Comparison of ENCODE assay signal across 8 mouse cellular contexts in the genomic region with DNA sequence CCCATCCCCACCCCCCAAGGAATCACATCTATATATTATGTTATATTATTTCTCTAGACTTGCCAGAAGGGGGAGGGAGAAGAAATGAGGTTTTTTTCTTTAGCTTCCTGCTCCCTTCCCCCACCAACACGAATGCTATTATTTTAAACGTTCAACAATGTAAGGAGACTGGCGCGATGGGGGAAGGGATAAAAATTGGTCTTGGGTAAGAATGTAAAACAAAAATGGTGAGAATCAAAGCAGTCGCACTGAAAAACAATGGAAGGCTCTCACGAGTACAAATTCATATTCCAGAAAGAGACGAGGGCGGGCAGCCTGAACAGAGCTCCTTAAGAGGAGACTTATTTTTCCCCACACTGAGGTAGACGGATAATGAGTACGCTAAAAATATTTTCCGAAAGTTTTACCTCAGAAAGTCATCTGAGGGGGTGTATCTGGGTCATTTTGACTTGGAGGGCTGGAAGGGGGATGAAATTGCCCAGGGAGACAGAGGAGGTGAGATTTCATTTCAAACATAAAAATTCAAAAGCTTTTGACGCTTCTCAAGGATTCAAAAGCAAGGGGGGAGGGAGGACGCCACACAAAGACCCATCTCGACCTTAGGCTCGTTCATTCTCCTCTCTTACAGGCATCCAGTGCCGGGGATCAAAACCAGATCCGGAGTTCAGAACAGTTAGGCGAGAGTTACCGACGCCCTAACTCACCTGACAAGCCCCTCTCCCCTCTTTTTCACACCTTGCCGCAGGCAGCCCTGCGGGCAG. TPM values are rescaled to one million over a fixed set of nuclear protein-coding genes. Genes with fewer than 3 reads are reported as not detected.
DNase-seq lines count a peak whose midpoint lies in the region; ATAC-seq lines count a peak whose summit lies in the region.

No protein-coding gene starts in this region.

- peak; percentile 41 to 59 for DNase-seq in right cerebral cortex, postnatal 10 days (ENCODE audit: low spot score in 2 of 2)
- DNase-seq in right cerebral cortex, adult 18-20 months: no peak
- peak; percentile 43 for DNase-seq in adrenal gland, postnatal 10 days
- DNase-seq in intestine, embryonic 14.5 days (ENCODE audit: low spot score): peak; percentile 85
- peak; percentile 41 for DNase-seq in splenic B cell, adult 2 months (ENCODE audit: low read depth, low spot score)
- DNase-seq in gastrocnemius, postnatal 14 days: no peak

- ATAC-seq in forebrain, embryonic 12.5 days (ENCODE audit: low FRiP score): no peak
- peak; percentile 3; the same call in 1 of the 2 replicates for ATAC-seq in intestine, embryonic 14.5 days (replicated peaks; ENCODE audit: low FRiP score, low TSS enrichment, low read depth)
- no peak for ATAC-seq in lung, embryonic 15.5 days (ENCODE audit: borderline replicate concordance, extremely low read depth, low FRiP score, low TSS enrichment)

- H3K9ac ChIP-seq in forebrain, embryonic 12.5 days: peak overlapping the region; percentile 100
- H3K9ac ChIP-seq in intestine, embryonic 14.5 days (ENCODE audit: low read length): peak overlapping the region; percentile 100
- peak overlapping the region; percentile 99 for H3K9ac ChIP-seq in lung, embryonic 15.5 days

- H3K36me3 ChIP-seq in forebrain, embryonic 12.5 days (replicated peaks): peaks cover 18% of the 10 kb centered on the region
- H3K36me3 ChIP-seq in intestine, embryonic 14.5 days (ENCODE audit: control insufficient read depth, insufficient read depth, low read length): peaks cover 19% of the 10 kb centered on the region
- peaks cover 22% of the 10 kb centered on the region for H3K36me3 ChIP-seq in lung, embryonic 15.5 days
- peaks cover 5% of the 10 kb centered on the region; the same call in 1 of the 2 replicates for H3K36me3 ChIP-seq in splenic B cell, adult 2 months (ENCODE audit: control insufficient read depth, insufficient read depth, low read length, poor library complexity, severe bottlenecking)

- H3K4me3 ChIP-seq in forebrain, embryonic 12.5 days (replicated peaks): peak overlapping the region; percentile 99
- H3K4me3 ChIP-seq in intestine, embryonic 14.5 days (ENCODE audit: low read depth, low read length): peak overlapping the region; percentile 80
- peak overlapping the region; percentile 87 for H3K4me3 ChIP-seq in lung, embryonic 15.5 days

- peaks cover 61% of the 10 kb centered on the region for H3K4me1 ChIP-seq in forebrain, embryonic 12.5 days
- peaks cover 43% of the 10 kb centered on the region for H3K4me1 ChIP-seq in intestine, embryonic 14.5 days (replicated peaks; ENCODE audit: control insufficient read depth, insufficient read depth, low read length)
- peaks cover 64% of the 10 kb centered on the region for H3K4me1 ChIP-seq in lung, embryonic 15.5 days

- no peaks in the 10 kb centered on the region for H3K9me3 ChIP-seq in forebrain, embryonic 12.5 days
- H3K9me3 ChIP-seq in intestine, embryonic 14.5 days (ENCODE audit: control insufficient read depth, low read length): no peaks in the 10 kb centered on the region
- no peaks in the 10 kb centered on the region for H3K9me3 ChIP-seq in lung, embryonic 15.5 days

- H3K27me3 ChIP-seq in forebrain, embryonic 12.5 days: no peaks in the 10 kb centered on the region
- H3K27me3 ChIP-seq in intestine, embryonic 14.5 days (replicated peaks; ENCODE audit: control insufficient read depth, insufficient read depth, low read length): no peaks in the 10 kb centered on the region
- no peaks in the 10 kb centered on the region for H3K27me3 ChIP-seq in lung, embryonic 15.5 days
- no peaks in the 10 kb centered on the region for H3K27me3 ChIP-seq in splenic B cell, adult 2 months (ENCODE audit: control insufficient read depth, insufficient read depth, low read length, poor library complexity, severe bottlenecking)

- peak overlapping the region; percentile 78 for H3K4me2 ChIP-seq in forebrain, embryonic 12.5 days
- peak overlapping the region; percentile 64 for H3K4me2 ChIP-seq in intestine, embryonic 14.5 days (ENCODE audit: low read length)
- H3K4me2 ChIP-seq in lung, embryonic 15.5 days: peak overlapping the region; percentile 83

- H3K27ac ChIP-seq in forebrain, embryonic 12.5 days: peak overlapping the region; percentile 100
- peak overlapping the region; percentile 100 for H3K27ac ChIP-seq in intestine, embryonic 14.5 days (ENCODE audit: low read depth)
- peak overlapping the region; percentile 100 for H3K27ac ChIP-seq in lung, embryonic 15.5 days

- 0% methylated on average over 22 of the region's 22 CpGs for WGBS in forebrain, embryonic 12.5 days
- under 1% methylated on average over 22 of the region's 22 CpGs for WGBS in intestine, embryonic 14.5 days
- WGBS in lung, embryonic 15.5 days: 0% methylated on average over 21 of the region's 22 CpGs

- intact Hi-C loops in gastrocnemius, postnatal 14 days (cut with DNase I; ENCODE audit: low total_unique reads): no loop called here

RNA-seq across cellular contexts. Expression of a gene that starts 2.2 kb away (rescaled TPM):
- 100 to 1,000 TPM in 1 of 2 experiments, 10 to 100 TPM in 1; 93.8 to 128 TPM for total RNA-seq in adrenal gland, postnatal 10 days (2021)
- polyA plus RNA-seq in forebrain, embryonic 12.5 days (2016; fragmentation: Nextera tagmentation; extraction: Ambion mirVana): 94.3 and 98.3 TPM in 2 replicates
- 52.4 and 62.3 TPM in 2 replicates for polyA plus RNA-seq in intestine, embryonic 14.5 days (2014; fragmentation: Nextera tagmentation; extraction: Ambion mirVana)
- 56.7 and 59.4 TPM in 2 replicates for polyA plus RNA-seq in lung, embryonic 15.5 days (2015; fragmentation: Nextera tagmentation; extraction: Ambion mirVana)
- total RNA-seq in gastrocnemius, postnatal 14 days (2021): 10 to 100 TPM; 25.5 to 28.7 TPM

RNA-seq across cellular contexts. Expression of a gene that starts 26.8 kb away (rescaled TPM):
- 1 to 10 TPM; 4.2 to 7.2 TPM for total RNA-seq in adrenal gland, postnatal 10 days (2021)
- polyA plus RNA-seq in forebrain, embryonic 12.5 days (2016; fragmentation: Nextera tagmentation; extraction: Ambion mirVana): 44.8 and 46.3 TPM in 2 replicates
- polyA plus RNA-seq in intestine, embryonic 14.5 days (2014; fragmentation: Nextera tagmentation; extraction: Ambion mirVana): 13.2 and 14.3 TPM in 2 replicates
- polyA plus RNA-seq in lung, embryonic 15.5 days (2015; fragmentation: Nextera tagmentation; extraction: Ambion mirVana): 12.0 and 14.8 TPM in 2 replicates
- under 1 TPM; 0.35 to 0.68 TPM for total RNA-seq in gastrocnemius, postnatal 14 days (2021)

RNA-seq across cellular contexts. Expression of a gene that starts 28.3 kb away (rescaled TPM):
- total RNA-seq in adrenal gland, postnatal 10 days (2021): 100 to 1,000 TPM; 124 to 138 TPM
- 91.7 and 103 TPM in 2 replicates for polyA plus RNA-seq in forebrain, embryonic 12.5 days (2016; fragmentation: Nextera tagmentation; extraction: Ambion mirVana)
- polyA plus RNA-seq in intestine, embryonic 14.5 days (2014; fragmentation: Nextera tagmentation; extraction: Ambion mirVana): 184 and 197 TPM in 2 replicates
- 151 and 168 TPM in 2 replicates for polyA plus RNA-seq in lung, embryonic 15.5 days (2015; fragmentation: Nextera tagmentation; extraction: Ambion mirVana)
- total RNA-seq in gastrocnemius, postnatal 14 days (2021): 10 to 100 TPM; 79.5 to 87.9 TPM

RNA-seq across cellular contexts. Expression of a gene that starts 28.4 kb away (rescaled TPM):
- total RNA-seq in adrenal gland, postnatal 10 days (2021): 10 to 100 TPM; 32.4 to 38.9 TPM
- 55.0 and 60.9 TPM in 2 replicates for polyA plus RNA-seq in forebrain, embryonic 12.5 days (2016; fragmentation: Nextera tagmentation; extraction: Ambion mirVana)
- 23.3 and 23.8 TPM in 2 replicates for polyA plus RNA-seq in intestine, embryonic 14.5 days (2014; fragmentation: Nextera tagmentation; extraction: Ambion mirVana)
- 28.4 and 31.5 TPM in 2 replicates for polyA plus RNA-seq in lung, embryonic 15.5 days (2015; fragmentation: Nextera tagmentation; extraction: Ambion mirVana)
- 10 to 100 TPM; 19.0 to 20.7 TPM for total RNA-seq in gastrocnemius, postnatal 14 days (2021)

RNA-seq across cellular contexts. Expression of a gene that starts 31.0 kb away (rescaled TPM):
- total RNA-seq in adrenal gland, postnatal 10 days (2021): 10 to 100 TPM; 29.1 to 33.0 TPM
- polyA plus RNA-seq in forebrain, embryonic 12.5 days (2016; fragmentation: Nextera tagmentation; extraction: Ambion mirVana): 9.1 and 11.2 TPM in 2 replicates
- 34.8 and 38.4 TPM in 2 replicates for polyA plus RNA-seq in intestine, embryonic 14.5 days (2014; fragmentation: Nextera tagmentation; extraction: Ambion mirVana)
- 46.7 and 49.8 TPM in 2 replicates for polyA plus RNA-seq in lung, embryonic 15.5 days (2015; fragmentation: Nextera tagmentation; extraction: Ambion mirVana)
- total RNA-seq in gastrocnemius, postnatal 14 days (2021): 10 to 100 TPM; 12.8 to 15.2 TPM

Comparison
In these comparisons a context has a peak if more than half of its experiments do, and no peak if none do; other contexts are left out.
1. DNase-seq: peak in right cerebral cortex, postnatal 10 days (2 of 2), adrenal gland, postnatal 10 days (single experiment), intestine, embryonic 14.5 days (single experiment) and splenic B cell, adult 2 months (single experiment); none in right cerebral cortex, adult 18-20 months (single experiment) and gastrocnemius, postnatal 14 days (single experiment).
2. Peak in every context shown above with its lines, with median percentiles within 50 percentile points of each other: H3K27ac ChIP-seq, H3K4me2 ChIP-seq, H3K4me3 ChIP-seq and H3K9ac ChIP-seq.